Mouse (Mus musculus): ENCODE measurements around the gene Htatsf1. TPM values are rescaled to one million over a fixed set of nuclear protein-coding genes. Genes with fewer than 3 reads are reported as not detected.
A peak's percentile ranks its signal among the peaks of the same experiment; 100 is the strongest.

Gene Htatsf1
- polyA plus RNA-seq (2015; fragmentation: Nextera tagmentation; extraction: Ambion mirVana): 84.9 and 87.3 TPM in 2 replicates

DNA sequence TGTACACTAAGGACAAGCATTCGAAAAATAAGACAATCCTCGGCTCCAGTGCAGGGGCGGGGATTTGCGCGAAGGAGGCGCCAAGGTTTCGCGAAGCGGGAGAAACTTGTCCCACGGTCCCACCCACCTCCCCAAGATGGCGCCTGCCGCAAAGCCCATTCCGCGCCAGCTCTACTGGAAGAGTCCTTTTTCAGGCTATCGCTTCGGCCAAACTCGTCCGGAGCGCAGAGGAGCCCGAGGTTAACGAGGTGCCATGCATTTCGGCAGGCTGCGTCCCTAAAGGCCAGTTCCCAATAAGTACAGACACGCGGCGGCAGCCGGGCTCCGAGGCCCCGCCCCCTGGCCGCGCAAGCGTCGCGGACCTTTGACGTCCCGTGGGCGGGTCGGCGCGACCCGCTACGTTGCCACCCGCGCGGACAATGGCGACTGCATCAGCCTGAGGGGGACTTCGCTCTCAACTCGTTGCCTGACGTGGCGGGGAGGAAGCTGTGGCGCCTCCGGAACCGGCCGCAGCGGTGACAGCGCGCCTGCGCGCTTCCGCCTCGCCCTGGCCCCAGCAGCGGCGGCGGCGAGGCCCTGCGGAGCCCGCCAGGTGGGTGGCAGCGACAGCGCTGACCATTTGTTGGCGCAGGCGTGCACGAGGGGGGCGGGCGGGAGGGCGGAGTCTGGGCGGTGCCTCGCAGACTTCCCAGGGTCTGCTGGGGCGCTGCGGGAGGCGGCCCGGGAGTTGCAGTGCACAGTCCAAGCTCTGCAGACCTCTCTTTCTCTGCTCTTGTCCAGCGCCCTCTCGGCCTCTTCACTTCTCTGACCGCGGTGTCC lies at the start of gene Htatsf1:
TSS of gene Htatsf1 (plus strand) at position 410 of the 819 bp plus-strand sequence.
- 24% methylated on average over 60 of the region's 85 CpGs for WGBS
- ATAC-seq: peak; percentile 96

DNA sequence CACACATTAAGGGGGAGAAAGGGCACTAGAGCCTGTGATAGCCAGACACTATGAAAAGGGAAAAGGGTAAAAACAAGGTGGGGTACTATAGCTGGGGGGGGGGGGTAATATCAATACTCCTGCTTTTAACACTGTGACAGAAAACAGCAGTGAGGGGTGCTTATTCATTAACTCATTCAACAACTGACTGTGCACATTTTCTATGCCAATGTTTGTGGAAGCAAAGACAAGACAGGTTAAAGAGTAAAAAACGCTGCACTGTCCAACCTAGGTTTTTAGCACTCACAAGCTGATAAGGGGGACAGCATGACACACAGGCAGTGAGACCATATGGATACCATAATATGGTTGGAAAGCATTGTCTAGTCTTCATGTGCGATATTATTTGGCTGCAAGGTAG lies 40.5 kb upstream of the Htatsf1 start:
- ATAC-seq: no peak
- Histone ChIP-seq H3K9ac (ENCODE audit: low read depth, low read length) (no peak overlapping the region), H3K4me2 (ENCODE audit: low read length) (no peak overlapping the region), H3K36me3 (ENCODE audit: control insufficient read depth, insufficient read depth, low read length) (no peaks in the 10 kb centered on the region), H3K27ac (ENCODE audit: low read length) (no peak overlapping the region), H3K27me3 (ENCODE audit: control insufficient read depth, insufficient read depth, low read depth, low read length) (no peaks in the 10 kb centered on the region), H3K9me3 (replicated peaks; ENCODE audit: control insufficient read depth, low read length, poor library complexity, severe bottlenecking) (no peaks in the 10 kb centered on the region), H3K4me3 (ENCODE audit: low read depth, low read length) (no peak overlapping the region), H3K4me1 (ENCODE audit: control insufficient read depth, insufficient read depth, low read length) (no peaks in the 10 kb centered on the region)
- WGBS: 90% methylated on average over 2 of the region's 2 CpGs

More for the DNA sequence above, at the start of gene Htatsf1:
- Histone ChIP-seq H3K36me3 (ENCODE audit: control insufficient read depth, insufficient read depth, low read length) (no peaks in the 10 kb centered on the region), H3K27me3 (ENCODE audit: control insufficient read depth, insufficient read depth, low read depth, low read length) (no peaks in the 10 kb centered on the region), H3K4me1 (ENCODE audit: control insufficient read depth, insufficient read depth, low read length) (peaks cover 7% of the 10 kb centered on the region), H3K4me3 (ENCODE audit: low read depth, low read length) (peak within 1 kb of the TSS; percentile 58), H3K9ac (ENCODE audit: low read depth, low read length) (peak within 1 kb of the TSS; percentile 69), H3K9me3 (replicated peaks; ENCODE audit: control insufficient read depth, low read length, poor library complexity, severe bottlenecking) (no peaks in the 10 kb centered on the region), H3K27ac (ENCODE audit: low read length) (peak within 1 kb of the TSS; percentile 96), H3K4me2 (ENCODE audit: low read length) (peak within 1 kb of the TSS; percentile 66)

DNA sequence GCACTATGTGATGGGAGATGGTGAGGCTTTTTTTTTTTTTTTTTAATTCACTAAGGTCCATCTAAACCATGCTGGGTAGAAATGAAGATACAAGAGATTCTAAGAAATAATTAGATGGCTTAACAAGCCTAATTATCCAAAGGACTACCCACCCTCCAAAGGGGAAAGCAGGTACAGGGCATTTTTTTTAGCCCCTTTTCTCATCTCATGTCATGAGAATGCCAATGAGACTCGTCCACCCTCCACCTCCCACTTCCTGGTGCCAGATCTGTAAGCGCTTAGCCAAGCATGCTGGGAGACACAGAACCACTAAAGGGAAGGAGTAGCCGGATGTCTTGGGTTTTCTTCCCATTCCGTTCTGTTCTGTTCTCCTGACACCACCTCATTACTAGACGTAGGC lies 10.6 kb upstream of the Htatsf1 start, which contains the start of gene Brs3:
TSS of gene Brs3 (plus strand) at position 301 of the 400 bp plus-strand sequence.
- no peak for ATAC-seq
- Histone ChIP-seq H3K9ac (ENCODE audit: low read depth, low read length) (no peak within 1 kb of the TSS), H3K27ac (ENCODE audit: low read length) (no peak within 1 kb of the TSS), H3K9me3 (replicated peaks; ENCODE audit: control insufficient read depth, low read length, poor library complexity, severe bottlenecking) (no peaks in the 10 kb centered on the region), H3K4me2 (ENCODE audit: low read length) (no peak within 1 kb of the TSS), H3K4me3 (ENCODE audit: low read depth, low read length) (no peak within 1 kb of the TSS), H3K27me3 (ENCODE audit: control insufficient read depth, insufficient read depth, low read depth, low read length) (no peaks in the 10 kb centered on the region), H3K36me3 (ENCODE audit: control insufficient read depth, insufficient read depth, low read length) (no peaks in the 10 kb centered on the region), H3K4me1 (ENCODE audit: control insufficient read depth, insufficient read depth, low read length) (no peaks in the 10 kb centered on the region)
- 84% methylated on average over 5 of the region's 5 CpGs for WGBS

DNA sequence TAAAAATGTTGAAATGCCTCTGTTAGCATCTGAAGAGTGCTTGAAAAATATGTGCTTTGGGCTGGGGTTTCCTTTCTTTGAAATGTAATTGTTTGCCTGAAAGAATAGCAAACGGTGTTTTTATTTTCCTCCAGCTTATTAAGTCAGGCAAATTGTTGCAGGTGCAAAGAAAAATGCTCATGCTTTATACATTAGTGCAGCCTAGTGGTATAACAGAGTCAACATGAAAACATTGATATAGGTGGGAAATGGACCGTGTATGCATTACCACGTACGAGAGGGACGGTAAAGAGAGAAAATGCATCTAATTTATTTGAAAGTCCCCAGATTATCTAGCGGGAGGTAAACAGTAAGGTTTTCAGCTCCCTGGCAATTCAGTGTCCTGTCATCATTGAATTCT lies 9.5 kb upstream of the Htatsf1 start:
- 78% methylated on average over 6 of the region's 6 CpGs for whole genome bisulfite sequencing
- Histone ChIP-seq H3K9ac (ENCODE audit: low read depth, low read length) (no peak overlapping the region), H3K27ac (ENCODE audit: low read length) (no peak overlapping the region), H3K36me3 (ENCODE audit: control insufficient read depth, insufficient read depth, low read length) (no peaks in the 10 kb centered on the region), H3K4me1 (ENCODE audit: control insufficient read depth, insufficient read depth, low read length) (no peaks in the 10 kb centered on the region), H3K27me3 (ENCODE audit: control insufficient read depth, insufficient read depth, low read depth, low read length) (no peaks in the 10 kb centered on the region), H3K9me3 (replicated peaks; ENCODE audit: control insufficient read depth, low read length, poor library complexity, severe bottlenecking) (no peaks in the 10 kb centered on the region), H3K4me2 (ENCODE audit: low read length) (no peak overlapping the region), H3K4me3 (ENCODE audit: low read depth, low read length) (no peak overlapping the region)
- ATAC-seq: no peak

DNA sequence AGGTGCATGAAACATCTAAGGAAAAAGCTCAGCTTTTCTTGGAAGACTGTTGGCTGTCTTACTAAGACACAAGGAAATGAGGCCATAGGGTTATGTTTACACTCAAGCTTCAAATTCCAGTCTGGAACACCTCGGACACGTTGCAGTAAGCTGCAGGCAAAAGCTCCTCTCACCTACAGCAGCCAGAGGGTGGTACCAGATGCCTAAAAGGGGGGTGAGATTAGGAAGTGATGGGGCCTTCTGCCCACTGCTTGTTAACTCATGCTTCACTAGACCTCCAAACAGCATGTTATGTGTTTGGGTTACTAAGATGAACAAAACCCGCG lies 572 bp upstream of the Htatsf1 start:
- H3K9me3 ChIP-seq (replicated peaks; ENCODE audit: control insufficient read depth, low read length, poor library complexity, severe bottlenecking): no peaks in the 10 kb centered on the region
- H3K4me3 ChIP-seq (ENCODE audit: low read depth, low read length): peak overlapping the region; percentile 58
- peak overlapping the region; percentile 69; the same call in 1 of the 2 replicates for H3K9ac ChIP-seq (ENCODE audit: low read depth, low read length)
- WGBS: 19% methylated on average over 4 of the region's 4 CpGs
- H3K27me3 ChIP-seq (ENCODE audit: control insufficient read depth, insufficient read depth, low read depth, low read length): no peaks in the 10 kb centered on the region
- no peaks in the 10 kb centered on the region for H3K36me3 ChIP-seq (ENCODE audit: control insufficient read depth, insufficient read depth, low read length)
- H3K4me1 ChIP-seq (ENCODE audit: control insufficient read depth, insufficient read depth, low read length): peaks cover 7% of the 10 kb centered on the region
- H3K4me2 ChIP-seq (ENCODE audit: low read length): peak overlapping the region; percentile 53
- peak overlapping the region; percentile 96 for H3K27ac ChIP-seq (ENCODE audit: low read length)
- ATAC-seq: peak; percentile 80; the same call in 1 of the 2 replicates

DNA sequence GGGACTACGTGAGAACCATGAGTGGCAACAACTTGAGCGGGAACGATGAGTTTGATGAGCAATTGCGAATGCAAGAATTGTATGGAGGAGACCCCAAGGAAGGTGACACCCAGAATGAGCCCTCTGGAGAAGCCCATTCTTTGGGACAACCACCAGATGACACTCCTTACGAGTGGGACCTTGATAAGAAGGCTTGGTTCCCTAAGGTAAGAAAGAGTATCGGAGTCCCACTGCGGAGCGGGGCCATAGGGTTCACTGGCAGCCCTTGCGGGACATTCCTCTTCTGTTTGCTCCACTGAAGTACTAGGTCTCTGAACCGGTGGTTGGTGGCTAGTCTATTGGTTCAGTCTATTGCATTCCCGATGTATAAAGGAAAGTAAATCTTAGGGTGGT lies 606 bp downstream of the Htatsf1 start:
- Histone ChIP-seq H3K4me1 (ENCODE audit: control insufficient read depth, insufficient read depth, low read length) (peaks cover 7% of the 10 kb centered on the region), H3K36me3 (ENCODE audit: control insufficient read depth, insufficient read depth, low read length) (0 out of 2 replicates have a peak, but pooled peaks cover under 1% of the 10 kb centered on the region), H3K27me3 (ENCODE audit: control insufficient read depth, insufficient read depth, low read depth, low read length) (no peaks in the 10 kb centered on the region), H3K4me3 (ENCODE audit: low read depth, low read length) (peak overlapping the region; percentile 58), H3K9me3 (replicated peaks; ENCODE audit: control insufficient read depth, low read length, poor library complexity, severe bottlenecking) (no peaks in the 10 kb centered on the region), H3K9ac (ENCODE audit: low read depth, low read length) (peak overlapping the region; percentile 69), H3K27ac (ENCODE audit: low read length) (peak overlapping the region; percentile 96; the same call in 1 of the 2 replicates), H3K4me2 (ENCODE audit: low read length) (peak overlapping the region; percentile 66)
- 13% methylated on average over 11 of the region's 11 CpGs for WGBS
- ATAC-seq: no peak

DNA sequence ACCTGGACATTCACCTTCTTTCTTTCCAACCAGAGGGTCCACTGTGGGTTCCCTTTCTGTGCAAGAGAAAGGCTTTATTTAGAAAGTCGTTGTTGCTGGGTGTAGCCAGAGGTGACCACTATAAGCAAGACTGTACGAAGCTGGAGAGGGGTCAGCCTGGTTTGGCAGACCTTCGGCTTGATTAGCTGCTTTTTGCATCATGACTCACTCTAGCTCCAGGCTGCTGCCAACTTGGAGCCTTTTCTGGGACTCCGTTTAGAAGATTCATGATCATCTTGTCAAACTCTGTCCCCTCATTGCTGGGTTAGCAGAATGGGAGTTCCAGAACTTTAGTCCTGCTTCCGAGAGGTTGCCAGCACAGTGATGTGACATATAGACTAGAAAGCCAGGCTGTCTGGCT lies 28.1 kb downstream of the Htatsf1 start:
- no peaks in the 10 kb centered on the region for H3K4me1 ChIP-seq (ENCODE audit: control insufficient read depth, insufficient read depth, low read length)
- no peak overlapping the region for H3K9ac ChIP-seq (ENCODE audit: low read depth, low read length)
- H3K4me2 ChIP-seq (ENCODE audit: low read length): no peak overlapping the region
- no peaks in the 10 kb centered on the region for H3K27me3 ChIP-seq (ENCODE audit: control insufficient read depth, insufficient read depth, low read depth, low read length)
- ATAC-seq: no peak
- H3K27ac ChIP-seq (ENCODE audit: low read length): no peak overlapping the region
- WGBS: 80% methylated on average over 5 of the region's 5 CpGs
- H3K4me3 ChIP-seq (ENCODE audit: low read depth, low read length): no peak overlapping the region
- H3K9me3 ChIP-seq (replicated peaks; ENCODE audit: control insufficient read depth, low read length, poor library complexity, severe bottlenecking): no peaks in the 10 kb centered on the region; the same call in 1 of the 2 replicates
- H3K36me3 ChIP-seq (ENCODE audit: control insufficient read depth, insufficient read depth, low read length): no peaks in the 10 kb centered on the region

DNA sequence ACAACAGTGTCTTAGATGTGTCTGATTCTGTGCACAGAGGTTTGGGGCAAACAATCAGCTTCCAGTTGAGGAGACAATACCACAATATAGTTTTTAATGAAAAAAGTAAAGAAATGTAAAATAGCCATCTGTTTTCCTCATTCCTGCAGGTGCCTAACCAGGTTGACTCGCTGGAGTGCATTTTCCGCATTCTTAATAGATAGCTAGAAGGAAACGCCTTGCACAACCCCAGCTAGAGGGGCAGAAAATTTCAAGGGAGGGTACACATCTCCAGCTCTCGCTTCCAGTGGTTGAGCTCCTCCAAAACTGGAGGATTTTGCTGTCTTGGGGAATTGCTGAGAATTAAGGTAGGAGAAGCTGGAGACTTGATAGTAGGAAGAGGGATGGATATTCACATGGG lies 34.4 kb downstream of the Htatsf1 start, which contains the start of gene Vgll1:
TSS of gene Vgll1 (plus strand) at position 301 of the 400 bp plus-strand sequence.
- Histone ChIP-seq H3K4me2 (ENCODE audit: low read length) (no peak within 1 kb of the TSS), H3K36me3 (ENCODE audit: control insufficient read depth, insufficient read depth, low read length) (no peaks in the 10 kb centered on the region), H3K4me1 (ENCODE audit: control insufficient read depth, insufficient read depth, low read length) (no peaks in the 10 kb centered on the region), H3K27ac (ENCODE audit: low read length) (no peak within 1 kb of the TSS), H3K4me3 (ENCODE audit: low read depth, low read length) (no peak within 1 kb of the TSS), H3K9ac (ENCODE audit: low read depth, low read length) (no peak within 1 kb of the TSS), H3K27me3 (ENCODE audit: control insufficient read depth, insufficient read depth, low read depth, low read length) (no peaks in the 10 kb centered on the region), H3K9me3 (replicated peaks; ENCODE audit: control insufficient read depth, low read length, poor library complexity, severe bottlenecking) (no peaks in the 10 kb centered on the region)
- no peak for ATAC-seq
- WGBS: 92% methylated on average over 4 of the region's 4 CpGs

DNA sequence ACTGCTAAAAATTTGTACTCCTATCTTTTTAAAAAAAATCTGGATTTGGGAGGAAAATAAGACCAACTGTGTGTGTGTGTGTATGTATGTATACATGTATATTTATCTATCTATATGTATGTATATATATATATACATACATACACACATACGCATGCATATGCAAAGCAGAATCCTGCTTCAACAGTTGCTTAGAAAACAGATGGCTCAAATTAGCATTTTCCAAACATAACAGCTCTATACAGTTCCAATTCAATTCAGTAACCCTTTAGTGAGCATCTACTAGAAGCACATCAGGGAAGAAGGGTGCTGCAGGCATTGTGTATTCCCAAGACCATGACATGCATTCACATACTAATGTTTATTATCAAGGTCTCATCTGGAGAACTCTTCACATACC lies 50.0 kb downstream of the Htatsf1 start:
- no peak for ATAC-seq
- no peaks in the 10 kb centered on the region for H3K4me1 ChIP-seq (ENCODE audit: control insufficient read depth, insufficient read depth, low read length)
- no peak overlapping the region for H3K4me3 ChIP-seq (ENCODE audit: low read depth, low read length)
- 94% methylated on average over 1 of the region's 1 CpGs for WGBS
- H3K27ac ChIP-seq (ENCODE audit: low read length): no peak overlapping the region
- H3K4me2 ChIP-seq (ENCODE audit: low read length): no peak overlapping the region
- no peaks in the 10 kb centered on the region for H3K9me3 ChIP-seq (replicated peaks; ENCODE audit: control insufficient read depth, low read length, poor library complexity, severe bottlenecking)
- H3K36me3 ChIP-seq (ENCODE audit: control insufficient read depth, insufficient read depth, low read length): no peaks in the 10 kb centered on the region
- no peak overlapping the region for H3K9ac ChIP-seq (ENCODE audit: low read depth, low read length)
- H3K27me3 ChIP-seq (ENCODE audit: control insufficient read depth, insufficient read depth, low read depth, low read length): no peaks in the 10 kb centered on the region

Measured in midbrain, embryonic 16.5 days (tissue).